In genomic region chr11:35325131-35325995, GRCm38 (mm10) we compare ENCODE assay signal across 27 mouse cellular contexts.
DNase-seq lines count a peak whose midpoint lies in the region; ATAC-seq and TF ChIP-seq lines count a peak whose summit lies in the region.
"Had no signal": no experiment of that assay in that cellular context is flagged by ENCODE, and none has a peak within 500 bp of the region (broad histone marks: within the 10 kb centered on the region; RNA-seq: fewer than 3 reads in every experiment).

No protein-coding gene starts in this region.

- H3K4me3 ChIP-seq in kidney, embryonic 16.5 days (ENCODE audit: low read length), result no peak overlapping the region
- no peak overlapping the region for H3K4me3 ChIP-seq in embryonic facial prominence, embryonic 14.5 days (ENCODE audit: low read depth, low read length)
- no peak overlapping the region for H3K4me3 ChIP-seq in thymus, adult 2 months (ENCODE audit: control insufficient read depth, insufficient read depth, low read length)
- H3K4me3 ChIP-seq in hindbrain, embryonic 12.5 days, result no peak overlapping the region
- H3K4me3 ChIP-seq in left cerebral cortex, adult 2 months, result no peak overlapping the region
- H3K4me3 ChIP-seq: embryonic facial prominence, embryonic 12.5 days; forebrain, embryonic 13.5 days; heart, adult 2 months; heart, embryonic 13.5 days; hindbrain, embryonic 13.5 days; limb, embryonic 12.5 days; liver, embryonic 12.5 days; midbrain, embryonic 10.5 days; neural tube, embryonic 15.5 days had no signal

- no peaks in the 10 kb centered on the region for H3K36me3 ChIP-seq in kidney, embryonic 16.5 days (ENCODE audit: insufficient read depth, low read length)
- H3K36me3 ChIP-seq in embryonic facial prominence, embryonic 14.5 days (ENCODE audit: control insufficient read depth, insufficient read depth, low read length), result no peaks in the 10 kb centered on the region
- H3K36me3 ChIP-seq in thymus, adult 2 months (ENCODE audit: control insufficient read depth, insufficient read depth, low read length), result no peaks in the 10 kb centered on the region
- no peaks in the 10 kb centered on the region for H3K36me3 ChIP-seq in hindbrain, embryonic 12.5 days
- H3K36me3 ChIP-seq: embryonic facial prominence, embryonic 12.5 days; hindbrain, embryonic 13.5 days; limb, embryonic 12.5 days; liver, embryonic 12.5 days; midbrain, embryonic 10.5 days; neural tube, embryonic 15.5 days had no signal

- no peaks in the 10 kb centered on the region for H3K27me3 ChIP-seq in kidney, embryonic 16.5 days (ENCODE audit: insufficient read depth, low read length)
- no peaks in the 10 kb centered on the region for H3K27me3 ChIP-seq in embryonic facial prominence, embryonic 14.5 days (replicated peaks; ENCODE audit: control insufficient read depth, insufficient read depth, low read length)
- no peaks in the 10 kb centered on the region for H3K27me3 ChIP-seq in thymus, adult 2 months (ENCODE audit: control insufficient read depth, insufficient read depth, low read length)
- peaks cover 17% of the 10 kb centered on the region; the same call in 1 of the 2 replicates for H3K27me3 ChIP-seq in hindbrain, embryonic 12.5 days
- H3K27me3 ChIP-seq: embryonic facial prominence, embryonic 12.5 days; heart, embryonic 13.5 days; limb, embryonic 12.5 days; liver, embryonic 12.5 days had no signal

- no peak for TF ChIP-seq POLR2A in thymus, adult 2 months (IDR thresholded peaks at IDR 0.05; ENCODE audit: control insufficient read depth, extremely low read depth, insufficient read depth, low read length, poor library complexity)

- H3K9ac ChIP-seq in kidney, embryonic 16.5 days (replicated peaks; ENCODE audit: low read length), result no peak overlapping the region
- no peak overlapping the region for H3K9ac ChIP-seq in embryonic facial prominence, embryonic 14.5 days (ENCODE audit: low read depth, low read length)
- no peak overlapping the region for H3K9ac ChIP-seq in hindbrain, embryonic 12.5 days
- H3K9ac ChIP-seq: embryonic facial prominence, embryonic 12.5 days; forebrain, embryonic 13.5 days; heart, embryonic 13.5 days; hindbrain, embryonic 13.5 days; limb, embryonic 12.5 days; liver, embryonic 12.5 days; neural tube, embryonic 15.5 days had no signal

- H3K4me2 ChIP-seq in kidney, embryonic 16.5 days (replicated peaks; ENCODE audit: low read depth, low read length), result no peak overlapping the region
- H3K4me2 ChIP-seq in embryonic facial prominence, embryonic 14.5 days (ENCODE audit: low read depth, low read length), result no peak overlapping the region
- H3K4me2 ChIP-seq in hindbrain, embryonic 12.5 days (replicated peaks), result no peak overlapping the region
- H3K4me2 ChIP-seq: embryonic facial prominence, embryonic 12.5 days; forebrain, embryonic 13.5 days; heart, embryonic 13.5 days; hindbrain, embryonic 13.5 days; limb, embryonic 12.5 days; liver, embryonic 12.5 days; neural tube, embryonic 15.5 days had no signal

- H3K4me1 ChIP-seq in kidney, embryonic 16.5 days (ENCODE audit: insufficient read depth, low read length), result peaks cover 18% of the 10 kb centered on the region
- 0 out of 2 replicates have a peak, but pooled peaks cover 4% of the 10 kb centered on the region for H3K4me1 ChIP-seq in embryonic facial prominence, embryonic 14.5 days (ENCODE audit: control insufficient read depth, insufficient read depth, low read length)
- peaks cover 40% of the 10 kb centered on the region for H3K4me1 ChIP-seq in thymus, adult 2 months (replicated peaks; ENCODE audit: control insufficient read depth, insufficient read depth, low read length)
- peaks cover 12% of the 10 kb centered on the region; the same call in 1 of the 2 replicates for H3K4me1 ChIP-seq in hindbrain, embryonic 12.5 days
- H3K4me1 ChIP-seq: forebrain, embryonic 13.5 days; liver, embryonic 12.5 days had no signal

- no peak for TF ChIP-seq CTCF in thymus, adult 2 months (IDR thresholded peaks at IDR 0.05; ENCODE audit: borderline replicate concordance, control insufficient read depth, extremely low read depth, insufficient read depth, low read length, poor library complexity)
- no peak for TF ChIP-seq CTCF in left cerebral cortex, adult 2 months (IDR thresholded peaks at IDR 0.05)

- WGBS in kidney, embryonic 16.5 days, result 35% methylated on average over 10 of the region's 10 CpGs
- whole genome bisulfite sequencing in embryonic facial prominence, embryonic 14.5 days, result 35% methylated on average over 10 of the region's 10 CpGs
- WGBS in thymus, adult 2 months, result 61% methylated on average over 10 of the region's 10 CpGs
- WGBS in hindbrain, embryonic 12.5 days, result 30% methylated on average over 10 of the region's 10 CpGs

- no peaks in the 10 kb centered on the region for H3K9me3 ChIP-seq in kidney, embryonic 16.5 days (ENCODE audit: low read length)
- H3K9me3 ChIP-seq in embryonic facial prominence, embryonic 14.5 days (ENCODE audit: control insufficient read depth, low read length), result no peaks in the 10 kb centered on the region
- no peaks in the 10 kb centered on the region for H3K9me3 ChIP-seq in hindbrain, embryonic 12.5 days (replicated peaks)
- H3K9me3 ChIP-seq: embryonic facial prominence, embryonic 12.5 days; forebrain, embryonic 13.5 days; heart, embryonic 13.5 days; hindbrain, embryonic 13.5 days; limb, embryonic 12.5 days; liver, embryonic 12.5 days; neural tube, embryonic 15.5 days had no signal

- intact Hi-C loops in left cerebral cortex, adult 2 months (cut with DNase I), result no loop called here

- ATAC-seq in kidney, embryonic 16.5 days (ENCODE audit: low FRiP score, low TSS enrichment), result peak; percentile 68
- ATAC-seq in embryonic facial prominence, embryonic 14.5 days (ENCODE audit: low read depth), result no peak
- no peak for ATAC-seq in hindbrain, embryonic 12.5 days (ENCODE audit: low FRiP score)
- ATAC-seq: activated CD4-positive, CD25-positive, alpha-beta regulatory T cell, adult 4 months; forebrain, embryonic 13.5 days; inflammation-experienced regulatory T-cells, adult 6 months; liver, embryonic 12.5 days; midbrain, embryonic 16.5 days had no signal

- DNase-seq in kidney, postnatal 10 days, result no peak
- peak; percentile 43 for DNase-seq in embryonic facial prominence, embryonic 14.5 days (ENCODE audit: low spot score)
- DNase-seq in thymus, adult 2 months, result peak; percentile 29
- no peak for DNase-seq in left cerebral cortex, adult 2 months (ENCODE audit: extremely low spot score in 1 of 2, low spot score in 2 of 2)
- no peak for DNase-seq in frontal cortex, postnatal 25 days (ENCODE audit: low spot score in 2 of 2)
- DNase-seq: adrenal gland, postnatal 10 days; cerebellum, adult 9-10 months; heart, adult 2 months; heart, postnatal 14 days; kidney, adult 8-10 months; lung, adult 18-20 months; lung, postnatal 10 days; right cerebral cortex, adult 18-20 months; right cerebral cortex, postnatal 4 days had no signal

- H3K27ac ChIP-seq in kidney, embryonic 16.5 days (ENCODE audit: low read length), result no peak overlapping the region
- H3K27ac ChIP-seq in embryonic facial prominence, embryonic 14.5 days (replicated peaks; ENCODE audit: low read depth, low read length), result no peak overlapping the region
- H3K27ac ChIP-seq in thymus, adult 2 months (ENCODE audit: control insufficient read depth, insufficient read depth, low read length), result peak overlapping the region; percentile 98
- no peak overlapping the region for H3K27ac ChIP-seq in hindbrain, embryonic 12.5 days
- no peak overlapping the region for H3K27ac ChIP-seq in left cerebral cortex, adult 2 months
- H3K27ac ChIP-seq: embryonic facial prominence, embryonic 12.5 days; forebrain, embryonic 13.5 days; heart, adult 2 months; heart, embryonic 13.5 days; hindbrain, embryonic 13.5 days; limb, embryonic 12.5 days; liver, embryonic 12.5 days; midbrain, embryonic 10.5 days; neural tube, embryonic 15.5 days had no signal

Comparison
In these comparisons a context has a peak if more than half of its experiments do, and no peak if none do; other contexts are left out.
1. DNase-seq: peak in embryonic facial prominence, embryonic 14.5 days (single experiment) and thymus, adult 2 months (single experiment); none in kidney, postnatal 10 days (single experiment), left cerebral cortex, adult 2 months (0 of 2) and frontal cortex, postnatal 25 days (0 of 2).